Mouse (Mus musculus): ENCODE data around the gene Matn4. TPM values are rescaled to one million over a fixed set of nuclear protein-coding genes. Genes with fewer than 3 reads are reported as not detected.

Matn4 gene
- total RNA-seq, 2 experiments from 2014 or later, result 1.2 to 1.5 TPM

Small RNA genes lying within 50 kb of the gene (microRNA-seq; reads per million reads assigned to microRNA genes)
- 0 reads per million in 2 experiments for gene Mir7678

Other genes with a start within 250 kb of the Matn4 start
- gene Kcns1, start 234.0 kb downstream of the Matn4 start, total RNA-seq (2021), result not detected
- not detected for gene Wfdc5, start 222.4 kb downstream of the Matn4 start, total RNA-seq (2021)
- gene Wfdc12, start 214.6 kb downstream of the Matn4 start, total RNA-seq (2021), result not detected
- not detected for gene Wfdc15a, start 205.0 kb downstream of the Matn4 start, total RNA-seq (2021)
- not detected for gene Wfdc15b, start 183.5 kb downstream of the Matn4 start, total RNA-seq (2021)
- gene Svs2, start 166.7 kb downstream of the Matn4 start, total RNA-seq (2021), result not detected
- gene Svs3b, start 148.5 kb downstream of the Matn4 start, total RNA-seq (2021), result not detected
- not detected for gene Svs4, start 126.7 kb downstream of the Matn4 start, total RNA-seq (2021)
- not detected for gene Svs3a, start 115.9 kb downstream of the Matn4 start, total RNA-seq (2021)
- gene Svs6, start 88.4 kb downstream of the Matn4 start, total RNA-seq (2021), result not detected
- gene Svs5, start 72.4 kb downstream of the Matn4 start, total RNA-seq (2021), result not detected
- 1 to 10 TPM; 1.4 to 3.6 TPM for gene Slpi, start 16.1 kb downstream of the Matn4 start, total RNA-seq (2021)
- gene Rbpjl, start 2.0 kb downstream of the Matn4 start, total RNA-seq (2021), result not detected
- 10 to 100 TPM; 20.0 to 27.0 TPM for gene Sdc4, start 38.7 kb upstream of the Matn4 start, total RNA-seq (2021)
- 10 to 100 TPM; 21.2 to 21.9 TPM for gene Sys1, start 51.8 kb upstream of the Matn4 start, total RNA-seq (2021)
- 1 to 10 TPM; 3.0 to 5.3 TPM for gene Gm20458, start 55.8 kb upstream of the Matn4 start, total RNA-seq (2021)
- gene Trp53tg5, start 68.6 kb upstream of the Matn4 start, total RNA-seq (2021), result not detected
- gene Dbndd2, start 80.9 kb upstream of the Matn4 start, total RNA-seq (2021), result 10 to 100 TPM; 17.9 to 19.0 TPM
- gene Pigt, start 92.4 kb upstream of the Matn4 start, total RNA-seq (2021), result 10 to 100 TPM; 43.1 to 45.9 TPM
- gene Wfdc2, start 157.3 kb upstream of the Matn4 start, total RNA-seq (2021), result 10 to 100 TPM in 1 of 2 experiments, not detected in 1; 14.8 TPM
- gene Spint3, start 168.3 kb upstream of the Matn4 start, total RNA-seq (2021), result not detected
- gene Wfdc6a, start 180.3 kb upstream of the Matn4 start, total RNA-seq (2021), result under 1 TPM; 0.29 to 0.48 TPM
- not detected for gene Eppin, start 188.4 kb upstream of the Matn4 start, total RNA-seq (2021)
- gene Wfdc6b, start 208.4 kb upstream of the Matn4 start, total RNA-seq (2021), result not detected
- not detected for gene Wfdc8, start 208.5 kb upstream of the Matn4 start, total RNA-seq (2021)
- not detected for gene Wfdc16, start 233.6 kb upstream of the Matn4 start, total RNA-seq (2021)